Mouse (Mus musculus) limb, embryonic 10.5 days (tissue): Measurements from ENCODE around the gene Hdc. TPM values are rescaled to one million over a fixed set of nuclear protein-coding genes. Genes with fewer than 3 reads are reported as not detected.

Experiments used
- DNase-seq: peaks from one replicate; pipeline ENCODE4 v3.0.0-alpha.2; 2017; ENCODE audit warnings: low spot score
- H3K27ac ChIP-seq: fragments of 300-500 bp; sonication (generic); 2 replicates; pipeline ENCODE4 v1.5.1; 2016; ENCODE audit warnings: mild to moderate bottlenecking
- H3K27me3 ChIP-seq: fragments of 300-500 bp; sonication (generic); 2 replicates; pipeline ENCODE4 v1.6.1; 2016; ENCODE audit warnings: low read depth, mild to moderate bottlenecking; ENCODE audit not compliant: poor library complexity, severe bottlenecking
- H3K36me3 ChIP-seq: fragments of 300-500 bp; sonication (generic); 2 replicates; pipeline ENCODE4 v1.6.1; 2016; ENCODE audit warnings: mild to moderate bottlenecking, moderate library complexity
- H3K4me1 ChIP-seq: fragments of 300-500 bp; sonication (generic); 2 replicates; pipeline ENCODE4 v1.6.1; 2016
- H3K4me3 ChIP-seq: fragments of 300-500 bp; sonication (generic); 2 replicates; pipeline ENCODE4 v1.5.1; 2016; ENCODE audit warnings: mild to moderate bottlenecking, moderate library complexity
- H3K9me3 ChIP-seq: fragments of 300-500 bp; sonication (generic); replicated peaks from 2 replicates; pipeline ENCODE4 v1.6.1; 2016; ENCODE audit warnings: mild to moderate bottlenecking
- WGBS: fragments of 180-500 bp; shearing (Covaris S2); methylation state at CpG from one replicate; pipeline ENCODE4 v1.1.7; 2016; 5-methylcytosine and 5-hydroxymethylcytosine counted together
- polyA plus RNA-seq: library from polyadenylated mRNA; unstranded; fragments of >200 nt; fragmentation: Nextera tagmentation; extraction: Ambion mirVana; gene quantifications from 2 replicates; pipeline ENCODE4 v1.2.1, GENCODE M21; 2016

Hdc gene
- polyA plus RNA-seq, 1 experiment from 2014 or later: 0.31 TPM

DNA sequence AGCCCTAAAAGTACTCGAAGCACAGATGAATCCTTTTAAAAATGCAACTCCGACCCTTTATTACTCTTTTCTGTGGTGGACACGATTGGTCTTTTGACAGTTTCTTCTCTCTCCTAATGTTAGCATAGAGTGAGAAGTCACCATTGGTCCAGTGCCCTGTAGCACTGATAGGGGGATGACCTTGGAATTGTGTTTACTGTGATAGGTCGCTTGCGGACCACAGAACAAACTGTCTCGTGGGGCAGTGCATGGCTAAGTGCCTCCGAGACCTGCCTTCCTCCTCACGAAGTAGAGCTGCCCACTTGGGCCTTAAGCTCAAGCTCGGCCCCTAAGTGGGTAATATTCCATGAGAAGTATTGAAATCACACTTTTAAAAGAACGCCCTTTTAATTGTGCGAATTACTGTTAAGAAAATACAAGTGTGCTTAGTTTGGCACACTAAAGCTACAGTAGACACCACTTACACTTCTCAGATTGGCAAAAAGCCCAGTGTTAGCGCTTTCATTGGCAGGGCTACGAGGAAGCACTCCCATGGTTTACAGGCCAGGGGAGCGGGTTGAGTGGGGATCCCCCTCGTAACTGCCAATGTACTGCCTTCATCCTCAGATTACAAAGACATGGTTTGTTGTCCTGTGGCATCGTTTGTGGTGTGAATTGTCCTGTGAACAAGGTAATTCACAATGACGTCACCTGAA is 55.5 kb downstream of the Hdc start:
- 81% methylated on average over 17 of the region's 17 CpGs for WGBS
- Histone ChIP-seq H3K27ac (no peak overlapping the region), H3K27me3 (no peaks in the 10 kb centered on the region), H3K9me3 (no peaks in the 10 kb centered on the region), H3K4me3 (no peak overlapping the region), H3K36me3 (no peaks in the 10 kb centered on the region), H3K4me1 (no peaks in the 10 kb centered on the region)
- no peak for DNase-seq

DNA sequence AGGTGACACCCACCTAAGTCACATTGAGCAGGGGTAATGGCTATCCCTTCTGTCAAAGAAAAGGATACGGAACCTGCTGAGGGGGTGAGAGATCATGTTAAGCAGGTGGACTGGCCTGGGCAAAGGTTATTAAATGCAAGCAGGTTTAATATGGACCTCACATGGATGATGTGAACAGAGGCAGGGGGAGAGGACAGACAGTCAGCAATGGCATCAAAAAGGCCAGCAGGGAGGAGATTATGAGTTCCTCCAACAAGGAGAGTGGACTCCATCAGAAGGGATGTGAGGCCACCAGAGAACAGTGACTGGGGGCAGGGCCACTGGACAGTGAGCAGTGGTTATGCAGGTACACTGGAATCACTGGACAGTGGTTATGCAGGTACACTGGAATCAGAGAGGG is 59.0 kb downstream of the Hdc start:
- no peaks in the 10 kb centered on the region for H3K9me3 ChIP-seq
- no peaks in the 10 kb centered on the region for H3K4me1 ChIP-seq
- no peak for DNase-seq
- H3K27ac ChIP-seq: no peak overlapping the region
- no peaks in the 10 kb centered on the region for H3K36me3 ChIP-seq
- H3K4me3 ChIP-seq: no peak overlapping the region
- 89% methylated on average over 1 of the region's 1 CpGs for whole genome bisulfite sequencing
- H3K27me3 ChIP-seq: peaks cover 13% of the 10 kb centered on the region

DNA sequence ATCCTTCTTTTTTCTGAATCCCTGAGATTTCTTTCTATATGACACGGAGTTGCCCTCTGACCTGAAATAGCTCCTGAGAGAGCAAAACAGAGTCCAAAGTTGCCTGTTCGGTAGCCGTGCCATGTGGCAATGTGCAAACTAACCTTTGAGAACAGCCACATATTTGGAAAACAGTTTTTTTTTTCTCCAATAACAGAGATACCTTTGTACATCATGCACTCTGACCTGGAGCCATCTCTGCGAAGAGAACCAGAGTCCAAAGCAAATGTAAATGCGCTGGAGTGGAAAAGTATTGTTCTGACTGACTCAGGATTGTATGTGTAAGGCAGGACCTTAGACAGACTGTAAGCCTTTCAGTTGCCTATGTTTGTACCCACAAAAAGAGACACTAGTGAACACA is 63.6 kb downstream of the Hdc start:
- WGBS: 93% methylated on average over 5 of the region's 5 CpGs
- Histone ChIP-seq H3K27me3 (peaks cover 59% of the 10 kb centered on the region), H3K4me3 (no peak overlapping the region), H3K9me3 (no peaks in the 10 kb centered on the region), H3K27ac (no peak overlapping the region), H3K36me3 (no peaks in the 10 kb centered on the region), H3K4me1 (peaks cover 16% of the 10 kb centered on the region)
- DNase-seq: no peak

- peak overlapping the region; percentile 68 for H3K4me3 ChIP-seq
- peaks cover 66% of the 10 kb centered on the region for H3K27me3 ChIP-seq
- no peak for DNase-seq
- 1% methylated on average over 26 of the region's 26 CpGs for WGBS
- no peaks in the 10 kb centered on the region for H3K9me3 ChIP-seq
- H3K27ac ChIP-seq: peak overlapping the region; percentile 62; the same call in 1 of the 2 replicates
- H3K4me1 ChIP-seq: peaks cover 16% of the 10 kb centered on the region
- no peaks in the 10 kb centered on the region for H3K36me3 ChIP-seq
Observed at GRCm38 (mm10) chr2:126553291-126553639, 65.8 kb downstream of the Hdc start.

DNA sequence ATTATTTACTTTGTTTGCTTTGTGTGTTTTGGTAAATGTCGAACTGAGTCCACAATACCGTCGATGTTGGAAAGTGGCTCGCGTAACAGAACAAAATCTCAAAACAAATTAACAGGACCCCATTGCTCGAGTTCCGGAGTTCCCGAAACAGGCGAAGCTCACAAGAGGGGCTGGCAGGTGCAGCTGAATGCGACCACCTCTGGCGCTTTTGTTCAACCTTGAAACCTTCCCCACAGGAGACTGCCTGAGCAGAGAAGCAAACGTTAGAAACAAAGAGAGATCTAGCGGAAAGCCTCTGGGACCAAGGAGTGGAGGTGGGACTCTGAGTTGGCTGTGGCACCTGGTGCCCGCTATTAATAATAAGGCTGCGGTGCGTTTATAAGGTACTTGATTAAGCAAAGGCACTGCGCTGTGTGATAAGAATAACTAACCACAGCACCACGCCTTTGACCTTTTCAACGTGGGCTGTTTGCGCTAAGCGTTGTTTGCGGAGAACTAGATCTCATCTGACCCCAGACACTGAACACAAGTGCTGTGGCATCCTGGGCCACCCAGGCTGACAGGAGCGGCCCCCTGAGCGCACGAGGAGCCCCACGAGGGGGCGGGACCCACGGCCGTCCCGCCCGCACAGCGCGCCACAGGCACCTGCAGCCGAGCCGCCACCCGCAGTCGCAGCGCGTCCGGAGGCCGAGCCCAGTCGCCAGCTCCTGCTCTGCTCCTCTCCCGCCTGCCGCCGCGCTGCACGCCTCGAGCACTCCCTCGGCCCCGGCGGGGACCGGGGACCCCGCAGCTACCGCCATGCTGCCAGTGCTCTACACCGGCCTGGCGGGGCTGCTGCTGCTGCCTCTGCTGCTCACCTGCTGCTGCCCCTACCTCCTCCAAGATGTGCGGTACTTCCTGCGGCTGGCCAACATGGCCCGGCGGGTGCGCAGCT is 66.5 kb downstream of the Hdc start, which contains the start of gene Slc27a2:
Gene Slc27a2, plus strand, starts transcription at position 51 of the 934 bp plus-strand sequence.
- Histone ChIP-seq H3K4me3 (peak within 1 kb of the TSS; percentile 68), H3K4me1 (peaks cover 16% of the 10 kb centered on the region), H3K27ac (peak within 1 kb of the TSS; percentile 62; the same call in 1 of the 2 replicates), H3K27me3 (peaks cover 66% of the 10 kb centered on the region), H3K36me3 (no peaks in the 10 kb centered on the region), H3K9me3 (no peaks in the 10 kb centered on the region)
- WGBS: 2% methylated on average over 61 of the region's 61 CpGs
- DNase-seq: peak; percentile 72

DNA sequence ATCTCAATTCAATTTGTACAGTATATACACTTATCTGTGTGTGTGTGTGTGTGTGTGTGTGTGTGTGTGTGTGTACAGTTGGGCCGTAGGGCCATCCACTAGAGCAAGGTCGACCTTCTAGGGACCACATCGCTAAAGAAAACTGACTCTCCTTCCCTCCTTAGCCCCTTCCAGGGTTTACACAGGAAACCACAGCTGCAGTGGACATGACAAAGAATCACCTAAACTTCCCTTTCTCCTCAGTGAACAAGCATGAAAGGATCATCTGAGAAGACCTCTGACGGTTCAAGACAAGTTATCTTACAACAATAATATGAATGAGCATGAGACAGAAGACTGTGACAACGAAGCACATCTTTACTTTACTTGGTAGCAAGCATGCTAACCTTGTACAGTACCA is 67.2 kb downstream of the Hdc start:
- Histone ChIP-seq H3K36me3 (no peaks in the 10 kb centered on the region), H3K9me3 (no peaks in the 10 kb centered on the region), H3K27me3 (peaks cover 66% of the 10 kb centered on the region), H3K27ac (no peak overlapping the region), H3K4me3 (no peak overlapping the region), H3K4me1 (peaks cover 16% of the 10 kb centered on the region)
- WGBS: 33% methylated on average over 5 of the region's 5 CpGs
- DNase-seq: no peak

GRCm38 (mm10) chr2:126551244-126551890 is 67.7 kb downstream of the Hdc start:
- no peaks in the 10 kb centered on the region for H3K36me3 ChIP-seq
- H3K4me1 ChIP-seq: peaks cover 16% of the 10 kb centered on the region
- WGBS: 88% methylated on average over 8 of the region's 8 CpGs
- H3K9me3 ChIP-seq: no peaks in the 10 kb centered on the region
- DNase-seq: no peak
- H3K27ac ChIP-seq: no peak overlapping the region
- peaks cover 65% of the 10 kb centered on the region for H3K27me3 ChIP-seq
- H3K4me3 ChIP-seq: no peak overlapping the region

GRCm38 (mm10) chr2:126549681-126550080 is 69.4 kb downstream of the Hdc start:
- no peak for DNase-seq
- no peaks in the 10 kb centered on the region for H3K36me3 ChIP-seq
- peaks cover 48% of the 10 kb centered on the region for H3K27me3 ChIP-seq
- 88% methylated on average over 7 of the region's 7 CpGs for WGBS
- no peaks in the 10 kb centered on the region for H3K9me3 ChIP-seq
- H3K4me1 ChIP-seq: peaks cover 16% of the 10 kb centered on the region
- H3K27ac ChIP-seq: no peak overlapping the region
- H3K4me3 ChIP-seq: no peak overlapping the region

- Histone ChIP-seq H3K27me3 (peaks cover 16% of the 10 kb centered on the region), H3K27ac (no peak overlapping the region), H3K36me3 (no peaks in the 10 kb centered on the region), H3K9me3 (no peaks in the 10 kb centered on the region), H3K4me1 (0 out of 2 replicates have a peak, but pooled peaks cover 2% of the 10 kb centered on the region), H3K4me3 (no peak overlapping the region)
- 93% methylated on average over 3 of the region's 3 CpGs for WGBS
- DNase-seq: no peak
Observed at GRCm38 (mm10) chr2:126546392-126546791, 72.7 kb downstream of the Hdc start.

- WGBS: 81% methylated on average over 5 of the region's 5 CpGs
- no peak overlapping the region for H3K4me3 ChIP-seq
- DNase-seq: no peak
- no peak overlapping the region for H3K27ac ChIP-seq
- peaks cover 5% of the 10 kb centered on the region; the same call in 1 of the 2 replicates for H3K27me3 ChIP-seq
- no peaks in the 10 kb centered on the region for H3K4me1 ChIP-seq
- no peaks in the 10 kb centered on the region for H3K9me3 ChIP-seq
- no peaks in the 10 kb centered on the region for H3K36me3 ChIP-seq
Observed at GRCm38 (mm10) chr2:126545297-126545696, 73.8 kb downstream of the Hdc start.
